Mouse (Mus musculus): Measurements from ENCODE around the gene Slc25a22.

- TF ChIP-seq CTCF (IDR thresholded peaks at IDR 0.05; ENCODE audit: control insufficient read depth, insufficient read depth, low read length), result no peak
- TF ChIP-seq POLR2A (IDR thresholded peaks at IDR 0.05; ENCODE audit: borderline replicate concordance, control insufficient read depth, low read depth, low read length), result no peak
Measured at GRCm38 (mm10) chr7:141390326-141391259, 47.1 kb downstream of the Slc25a22 start.

Data from bone marrow, adult 2 months (tissue).